Mouse (Mus musculus) heart, embryonic 12.5 days (tissue): Measurements from ENCODE around the gene Grin2b. TPM values are rescaled to one million over a fixed set of nuclear protein-coding genes. Genes with fewer than 3 reads are reported as not detected.

ENCODE experiments used
- ATAC-seq: fragments of 200-750 bp; cut with Nextera tagmentation; 2 replicates; pipeline ENCODE4 v1.8.0; 2017; ENCODE audit warnings: moderate TSS enrichment, moderate library complexity; ENCODE audit not compliant: insufficient number of reproducible peaks, low FRiP score
- H3K27ac ChIP-seq: fragments of 300-500 bp; sonication (generic); 2 replicates; pipeline ENCODE4 v1.5.1; 2016; ENCODE audit warnings: mild to moderate bottlenecking, moderate library complexity; ENCODE audit not compliant: poor library complexity, severe bottlenecking
- H3K27me3 ChIP-seq: fragments of 300-500 bp; sonication (generic); replicated peaks from 2 replicates; pipeline ENCODE4 v1.6.1; 2016; ENCODE audit warnings: mild to moderate bottlenecking, moderate library complexity
- H3K36me3 ChIP-seq: fragments of 300-500 bp; sonication (generic); 2 replicates; pipeline ENCODE4 v1.6.1; 2016; ENCODE audit warnings: mild to moderate bottlenecking, moderate library complexity
- H3K4me1 ChIP-seq: fragments of 300-500 bp; sonication (generic); replicated peaks from 2 replicates; pipeline ENCODE4 v1.6.1; 2016; ENCODE audit warnings: mild to moderate bottlenecking
- H3K4me2 ChIP-seq: fragments of 300-500 bp; sonication (generic); 2 replicates; pipeline ENCODE4 v1.6.1; 2016; ENCODE audit warnings: mild to moderate bottlenecking, moderate library complexity
- H3K4me3 ChIP-seq: fragments of 300-500 bp; sonication (generic); 2 replicates; pipeline ENCODE4 v1.5.1; 2016; ENCODE audit warnings: mild to moderate bottlenecking
- H3K9ac ChIP-seq: fragments of 300-500 bp; sonication (generic); 2 replicates; pipeline ENCODE4 v1.6.1; 2016; ENCODE audit warnings: mild to moderate bottlenecking, moderate library complexity
- H3K9me3 ChIP-seq: fragments of 300-500 bp; sonication (generic); replicated peaks from 2 replicates; pipeline ENCODE4 v1.6.1; 2016; ENCODE audit warnings: mild to moderate bottlenecking, moderate library complexity
- WGBS: fragments of 180-500 bp; shearing (Covaris S2); methylation state at CpG from one replicate; pipeline ENCODE4 v1.1.7; 2016; 5-methylcytosine and 5-hydroxymethylcytosine counted together
- polyA plus RNA-seq: library from polyadenylated mRNA; unstranded; fragments of >200 nt; fragmentation: Nextera tagmentation; extraction: Ambion mirVana; gene quantifications from 2 replicates; pipeline ENCODE4 v1.2.1, GENCODE M21; 2016

Gene Grin2b
- polyA plus RNA-seq, 1 experiment from 2014 or later = 0.20 TPM

GRCm38 (mm10) chr6:136105221-136105620 is 68.1 kb downstream of the Grin2b start:
- Histone ChIP-seq H3K9me3 (peaks cover 6% of the 10 kb centered on the region; the same call in 1 of the 2 replicates), H3K4me1 (no peaks in the 10 kb centered on the region), H3K4me2 (no peak overlapping the region), H3K4me3 (no peak overlapping the region), H3K27ac (no peak overlapping the region), H3K27me3 (no peaks in the 10 kb centered on the region), H3K36me3 (no peaks in the 10 kb centered on the region), H3K9ac (no peak overlapping the region)
- 53% methylated on average over 2 of the region's 2 CpGs for WGBS
- ATAC-seq = no peak

GRCm38 (mm10) chr6:136100241-136100640 is 73.1 kb downstream of the Grin2b start:
- no peak overlapping the region for H3K9ac ChIP-seq
- no peaks in the 10 kb centered on the region for H3K27me3 ChIP-seq
- H3K4me2 ChIP-seq = no peak overlapping the region
- no peak for ATAC-seq
- no peak overlapping the region for H3K4me3 ChIP-seq
- WGBS = 75% methylated on average over 5 of the region's 5 CpGs
- no peaks in the 10 kb centered on the region for H3K36me3 ChIP-seq
- no peaks in the 10 kb centered on the region for H3K4me1 ChIP-seq
- no peak overlapping the region for H3K27ac ChIP-seq
- peaks cover 6% of the 10 kb centered on the region for H3K9me3 ChIP-seq

- Histone ChIP-seq H3K4me3 (no peak overlapping the region), H3K27ac (no peak overlapping the region), H3K9me3 (no peaks in the 10 kb centered on the region; the same call in 1 of the 2 replicates), H3K27me3 (no peaks in the 10 kb centered on the region), H3K36me3 (no peaks in the 10 kb centered on the region), H3K4me1 (no peaks in the 10 kb centered on the region), H3K4me2 (no peak overlapping the region), H3K9ac (no peak overlapping the region)
- 23% methylated on average over 1 of the region's 1 CpGs for WGBS
- ATAC-seq = no peak
Measured at GRCm38 (mm10) chr6:136096269-136096668, 77.0 kb downstream of the Grin2b start.

- WGBS = 81% methylated on average over 17 of the region's 17 CpGs
Measured at GRCm38 (mm10) chr6:136079991-136080734, 93.1 kb downstream of the Grin2b start.

GRCm38 (mm10) chr6:136072326-136073054 is 100.8 kb downstream of the Grin2b start:
- 80% methylated on average over 13 of the region's 13 CpGs for WGBS
- Histone ChIP-seq H3K27ac (no peak overlapping the region), H3K9ac (no peak overlapping the region), H3K9me3 (no peaks in the 10 kb centered on the region; the same call in 1 of the 2 replicates), H3K4me3 (no peak overlapping the region), H3K4me2 (no peak overlapping the region), H3K27me3 (no peaks in the 10 kb centered on the region), H3K36me3 (no peaks in the 10 kb centered on the region), H3K4me1 (no peaks in the 10 kb centered on the region)
- no peak for ATAC-seq

More at GRCm38 (mm10) chr6:136079991-136080734, 93.1 kb downstream of the Grin2b start:
- Histone ChIP-seq H3K36me3 (no peaks in the 10 kb centered on the region), H3K27me3 (no peaks in the 10 kb centered on the region), H3K4me2 (no peak overlapping the region), H3K4me3 (no peak overlapping the region), H3K4me1 (no peaks in the 10 kb centered on the region), H3K9me3 (no peaks in the 10 kb centered on the region; the same call in 1 of the 2 replicates), H3K9ac (no peak overlapping the region), H3K27ac (no peak overlapping the region)
- no peak for ATAC-seq

- no peak for ATAC-seq
- H3K27ac ChIP-seq = no peak overlapping the region
- no peak overlapping the region for H3K4me3 ChIP-seq
- no peaks in the 10 kb centered on the region for H3K4me1 ChIP-seq
- H3K36me3 ChIP-seq = no peaks in the 10 kb centered on the region
- no peak overlapping the region for H3K9ac ChIP-seq
- H3K4me2 ChIP-seq = no peak overlapping the region
- H3K9me3 ChIP-seq = no peaks in the 10 kb centered on the region
- 75% methylated on average over 7 of the region's 7 CpGs for WGBS
- no peaks in the 10 kb centered on the region for H3K27me3 ChIP-seq
Measured at GRCm38 (mm10) chr6:136070101-136070500, 103.2 kb downstream of the Grin2b start.

- H3K27me3 ChIP-seq = no peaks in the 10 kb centered on the region
- no peak overlapping the region for H3K4me3 ChIP-seq
- H3K4me1 ChIP-seq = no peaks in the 10 kb centered on the region
- H3K36me3 ChIP-seq = no peaks in the 10 kb centered on the region
- H3K27ac ChIP-seq = no peak overlapping the region
- no peak overlapping the region for H3K9ac ChIP-seq
- H3K9me3 ChIP-seq = no peaks in the 10 kb centered on the region
- no peak for ATAC-seq
- 58% methylated on average over 1 of the region's 1 CpGs for WGBS
- no peak overlapping the region for H3K4me2 ChIP-seq
Measured at GRCm38 (mm10) chr6:136053346-136053745, 120.0 kb downstream of the Grin2b start.

- H3K27me3 ChIP-seq = no peaks in the 10 kb centered on the region
- no peaks in the 10 kb centered on the region for H3K9me3 ChIP-seq
- WGBS = 32% methylated on average over 4 of the region's 4 CpGs
- H3K36me3 ChIP-seq = no peaks in the 10 kb centered on the region
- no peak overlapping the region for H3K4me2 ChIP-seq
- H3K4me3 ChIP-seq = no peak overlapping the region
- no peak overlapping the region for H3K27ac ChIP-seq
- no peaks in the 10 kb centered on the region for H3K4me1 ChIP-seq
- no peak for ATAC-seq
- H3K9ac ChIP-seq = no peak overlapping the region
Measured at GRCm38 (mm10) chr6:136050346-136050745, 123.0 kb downstream of the Grin2b start.

GRCm38 (mm10) chr6:136048084-136048483 is 125.2 kb downstream of the Grin2b start:
- ATAC-seq = no peak
- no peaks in the 10 kb centered on the region for H3K9me3 ChIP-seq
- no peaks in the 10 kb centered on the region for H3K36me3 ChIP-seq
- no peak overlapping the region for H3K4me3 ChIP-seq
- H3K4me2 ChIP-seq = no peak overlapping the region
- H3K27ac ChIP-seq = no peak overlapping the region
- 80% methylated on average over 2 of the region's 2 CpGs for WGBS
- H3K27me3 ChIP-seq = no peaks in the 10 kb centered on the region
- no peak overlapping the region for H3K9ac ChIP-seq
- H3K4me1 ChIP-seq = no peaks in the 10 kb centered on the region

GRCm38 (mm10) chr6:136046091-136046490 is 127.2 kb downstream of the Grin2b start:
- ATAC-seq = no peak
- no peak overlapping the region for H3K9ac ChIP-seq
- H3K4me1 ChIP-seq = no peaks in the 10 kb centered on the region
- no peak overlapping the region for H3K27ac ChIP-seq
- no peak overlapping the region for H3K4me2 ChIP-seq
- no peaks in the 10 kb centered on the region for H3K9me3 ChIP-seq
- H3K4me3 ChIP-seq = no peak overlapping the region
- 69% methylated on average over 7 of the region's 7 CpGs for WGBS
- H3K27me3 ChIP-seq = no peaks in the 10 kb centered on the region
- H3K36me3 ChIP-seq = no peaks in the 10 kb centered on the region

GRCm38 (mm10) chr6:136044461-136044860 is 128.8 kb downstream of the Grin2b start:
- Histone ChIP-seq H3K27me3 (no peaks in the 10 kb centered on the region), H3K4me2 (no peak overlapping the region), H3K27ac (no peak overlapping the region), H3K4me1 (no peaks in the 10 kb centered on the region), H3K9me3 (no peaks in the 10 kb centered on the region), H3K36me3 (no peaks in the 10 kb centered on the region), H3K4me3 (no peak overlapping the region), H3K9ac (no peak overlapping the region)
- no peak for ATAC-seq
- WGBS = 65% methylated on average over 5 of the region's 5 CpGs
